Mouse (Mus musculus): Measurements from ENCODE around the gene Lrch3.

- no peak for TF ChIP-seq CTCF (conservative IDR thresholded peaks at IDR 0.05; ENCODE audit: insufficient read depth, insufficient read length, low read depth, low read length)
- TF ChIP-seq POLR2A (IDR thresholded peaks at IDR 0.05; ENCODE audit: low read depth, low read length) = no peak
Observed at GRCm38 (mm10) chr16:33005216-33005615, 91.3 kb downstream of the Lrch3 start.

Measured in kidney, adult 2 months (tissue).